In genomic region chrX:72094202-72094601, GRCm38 (mm10) we compare ENCODE assay signal across 20 mouse cellular contexts.
"Had no signal": no experiment of that assay in that cellular context is flagged by ENCODE, and none has a peak within 500 bp of the region (broad histone marks: within the 10 kb centered on the region; RNA-seq: fewer than 3 reads in every experiment).

No protein-coding gene starts in this region.

- H3K27me3 ChIP-seq: limb, embryonic 13.5 days; liver, embryonic 12.5 days; liver, embryonic 15.5 days; neural tube, embryonic 12.5 days; neural tube, embryonic 15.5 days; stomach, embryonic 15.5 days had no signal

- H3K9me3 ChIP-seq: limb, embryonic 10.5 days; limb, embryonic 13.5 days; liver, embryonic 12.5 days; liver, embryonic 15.5 days; neural tube, embryonic 12.5 days; neural tube, embryonic 15.5 days; stomach, embryonic 15.5 days had no signal

- ATAC-seq: liver, embryonic 12.5 days had no signal

- H3K4me1 ChIP-seq: limb, embryonic 10.5 days; limb, embryonic 13.5 days; liver, embryonic 12.5 days; liver, embryonic 15.5 days; neural tube, embryonic 12.5 days; neural tube, embryonic 15.5 days; stomach, embryonic 15.5 days had no signal

- H3K4me3 ChIP-seq: layer of hippocampus, adult 2 months; limb, embryonic 10.5 days; limb, embryonic 13.5 days; liver, embryonic 12.5 days; liver, embryonic 15.5 days; neural tube, embryonic 12.5 days; neural tube, embryonic 15.5 days; stomach, embryonic 15.5 days had no signal

- DNase-seq: kidney, adult 2 months; kidney, postnatal 25 days; layer of hippocampus, adult 9-11 months; liver; midbrain, embryonic 14.5 days; right cerebral cortex, adult 18-20 months; right cerebral cortex, postnatal 14 days; right cerebral cortex, postnatal 4 days; thymus, adult 18-20 months; thymus, postnatal 36 days had no signal

- H3K27ac ChIP-seq: kidney, postnatal 0 days; layer of hippocampus, adult 2 months; limb, embryonic 10.5 days; limb, embryonic 13.5 days; liver, embryonic 12.5 days; liver, embryonic 15.5 days; neural tube, embryonic 12.5 days; neural tube, embryonic 15.5 days; stomach, embryonic 15.5 days had no signal

- H3K36me3 ChIP-seq: limb, embryonic 10.5 days; limb, embryonic 13.5 days; liver, embryonic 12.5 days; liver, embryonic 15.5 days; neural tube, embryonic 12.5 days; neural tube, embryonic 15.5 days; stomach, embryonic 15.5 days had no signal

- H3K4me2 ChIP-seq: limb, embryonic 13.5 days; liver, embryonic 12.5 days; liver, embryonic 15.5 days; midbrain, embryonic 11.5 days; neural tube, embryonic 12.5 days; neural tube, embryonic 15.5 days; stomach, embryonic 15.5 days had no signal

- H3K9ac ChIP-seq: limb, embryonic 13.5 days; liver, embryonic 12.5 days; liver, embryonic 15.5 days; neural tube, embryonic 12.5 days; neural tube, embryonic 15.5 days; stomach, embryonic 15.5 days had no signal
